Mouse (Mus musculus) lung, embryonic 14.5 days (tissue): ENCODE results near the gene Pgp. TPM values are rescaled to one million over a fixed set of nuclear protein-coding genes. Genes with fewer than 3 reads are reported as not detected.

Experiments
- ATAC-seq: fragments of 200-750 bp; cut with Nextera tagmentation; 2 replicates; pipeline ENCODE4 v1.8.0; 2017; ENCODE audit warnings: mild to moderate bottlenecking, moderate TSS enrichment, moderate library complexity; ENCODE audit not compliant: insufficient read depth
- DNase-seq: peaks from one replicate; pipeline ENCODE4 v3.0.0-alpha.2; 2015
- H3K27ac ChIP-seq: fragments of 300-500 bp; sonication (generic); 2 replicates; pipeline ENCODE4 v1.5.1; 2014; ENCODE audit warnings: low read depth, mild to moderate bottlenecking, moderate library complexity
- H3K27me3 ChIP-seq: fragments of 300-500 bp; sonication (generic); 2 replicates; pipeline ENCODE4 v1.6.1; 2014; ENCODE audit warnings: low read length, control low read depth; ENCODE audit not compliant: insufficient read depth
- H3K36me3 ChIP-seq: fragments of 300-500 bp; sonication (generic); 2 replicates; pipeline ENCODE4 v1.6.1; 2014; ENCODE audit warnings: control low read depth; ENCODE audit not compliant: insufficient read depth
- H3K4me1 ChIP-seq: fragments of 300-500 bp; sonication (generic); 2 replicates; pipeline ENCODE4 v1.6.1; 2014; ENCODE audit warnings: antibody characterized with exemption, control low read depth; ENCODE audit not compliant: insufficient read depth
- H3K4me2 ChIP-seq: fragments of 300-500 bp; sonication (generic); 2 replicates; pipeline ENCODE4 v1.6.1; 2014; ENCODE audit warnings: mild to moderate bottlenecking
- H3K4me3 ChIP-seq: fragments of 300-500 bp; sonication (generic); 2 replicates; pipeline ENCODE4 v1.5.1; 2014; ENCODE audit warnings: low read depth, low read length
- H3K9ac ChIP-seq: fragments of 300-500 bp; sonication (generic); 2 replicates; pipeline ENCODE4 v1.6.1; 2014
- H3K9me3 ChIP-seq: fragments of 300-500 bp; sonication (generic); 2 replicates; pipeline ENCODE4 v1.6.1; 2016; ENCODE audit warnings: low read depth, low read length, control low read depth
- CTCF ChIP-seq: IDR thresholded peaks from 2 replicates; pipeline ENCODE4 v1.5.1; 2016; ENCODE audit warnings: antibody characterized with exemption, low read depth
- WGBS: fragments of 180-500 bp; shearing (Covaris S2); extraction: QIAGEN DNeasy Blood & Tissue Kit; methylation state at CpG from one replicate; pipeline ENCODE4 v1.1.7; 2014; 5-methylcytosine and 5-hydroxymethylcytosine counted together
- polyA plus RNA-seq: library from polyadenylated mRNA; unstranded; fragments of >200 nt; fragmentation: Nextera tagmentation; extraction: Ambion mirVana; gene quantifications from 2 replicates; pipeline ENCODE4 v1.2.1, GENCODE M21; 2014

Gene Pgp
- polyA plus RNA-seq, 1 experiment from 2014 or later = 60.2 TPM

DNA sequence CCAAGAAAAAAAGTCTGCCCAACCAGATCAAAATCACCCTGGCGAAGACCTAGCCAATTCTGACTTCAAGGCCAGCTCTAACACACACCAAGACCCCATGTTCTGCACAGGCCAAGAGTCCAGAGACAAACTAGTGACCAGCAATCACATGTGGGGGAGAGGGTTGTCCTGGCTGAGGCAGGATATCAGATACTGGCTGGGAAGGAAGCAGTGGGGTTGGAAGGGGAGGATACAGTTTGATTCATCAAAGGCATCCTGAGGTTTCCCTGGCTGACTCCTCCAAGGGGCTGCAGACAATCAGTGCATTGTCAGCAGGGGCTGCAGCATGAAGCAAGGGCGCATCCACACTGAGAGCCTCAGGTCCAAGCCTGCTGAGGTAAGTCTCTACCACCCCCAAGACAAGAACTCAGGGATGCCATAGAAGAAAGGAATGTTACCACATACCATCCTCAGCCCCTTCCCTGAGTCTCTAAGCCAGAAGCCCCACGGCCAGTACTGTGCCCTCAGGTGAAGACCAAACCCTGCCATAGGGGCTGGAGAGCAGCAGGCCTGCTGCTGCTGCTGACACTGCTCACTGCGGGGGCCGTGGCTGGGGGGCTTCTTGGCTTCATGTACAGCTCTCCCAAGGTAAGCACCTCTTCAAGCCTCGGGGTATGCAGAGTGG is 3.6 kb downstream of the Pgp start, which contains the start of gene Bricd5:
Gene Bricd5, plus strand, starts transcription at position 273 of the 664 bp plus-strand sequence.
- Histone ChIP-seq H3K36me3 (peaks cover 45% of the 10 kb centered on the region), H3K4me2 (peak within 1 kb of the TSS; percentile 98; the same call in 1 of the 2 replicates), H3K9ac (0 out of 2 replicates have a peak within 1 kb of the TSS, but pooled peaks have one; percentile 15), H3K27me3 (no peaks in the 10 kb centered on the region), H3K4me3 (no peak within 1 kb of the TSS), H3K27ac (no peak within 1 kb of the TSS), H3K4me1 (peaks cover 11% of the 10 kb centered on the region), H3K9me3 (no peaks in the 10 kb centered on the region)
- ATAC-seq (no peak), DNase-seq (no peak)
- 76% methylated on average over 6 of the region's 6 CpGs for WGBS
- no peak for TF ChIP-seq CTCF

DNA sequence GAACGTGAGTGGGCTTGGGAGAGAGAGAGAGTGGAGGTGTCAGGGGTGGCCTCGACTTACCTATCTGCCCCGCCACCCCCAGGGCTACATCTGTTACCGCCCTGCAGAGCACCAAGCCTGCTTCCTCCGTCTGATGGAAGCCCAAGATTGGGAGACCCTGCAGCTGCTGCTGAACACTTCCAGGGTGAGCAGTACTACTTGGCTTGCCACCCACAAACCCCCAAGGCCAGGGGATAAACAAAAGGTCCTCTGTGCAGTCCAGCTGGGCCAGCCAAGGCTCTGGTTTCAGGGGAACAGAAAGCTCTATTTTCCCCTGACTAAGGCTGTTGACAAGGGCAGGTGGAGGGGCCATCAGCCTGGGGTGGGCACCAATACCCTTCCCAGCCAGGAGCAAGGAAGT is 4.4 kb downstream of the Pgp start:
- 79% methylated on average over 5 of the region's 5 CpGs for WGBS
- H3K9ac ChIP-seq = no peak overlapping the region
- ATAC-seq (no peak), DNase-seq (no peak)
- no peak overlapping the region for H3K4me3 ChIP-seq
- H3K27ac ChIP-seq = no peak overlapping the region
- H3K36me3 ChIP-seq = peaks cover 45% of the 10 kb centered on the region
- peaks cover 11% of the 10 kb centered on the region for H3K4me1 ChIP-seq
- no peak overlapping the region for H3K4me2 ChIP-seq
- H3K9me3 ChIP-seq = no peaks in the 10 kb centered on the region
- H3K27me3 ChIP-seq = no peaks in the 10 kb centered on the region
- no peak for TF ChIP-seq CTCF

DNA sequence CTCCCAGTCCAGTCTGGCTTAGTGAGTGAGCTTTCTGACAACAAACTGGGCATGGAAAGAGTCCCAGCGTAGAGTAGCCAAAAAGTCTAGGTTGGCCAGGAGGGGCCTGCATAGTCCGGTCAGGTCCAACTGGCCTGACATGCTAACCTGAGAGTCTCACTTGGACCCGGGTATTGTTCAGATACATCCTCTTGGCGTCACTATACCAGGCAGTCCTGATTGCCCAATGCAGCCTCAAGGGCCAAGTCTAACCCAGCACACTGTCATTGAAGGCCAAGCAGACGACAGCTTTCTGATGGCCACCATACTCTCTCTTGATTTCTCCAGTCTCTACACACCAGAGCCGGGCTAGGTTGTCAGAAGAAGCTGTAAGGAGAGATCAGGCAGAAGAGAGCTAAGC is 5.4 kb downstream of the Pgp start:
- H3K9me3 ChIP-seq = no peaks in the 10 kb centered on the region
- H3K27me3 ChIP-seq = no peaks in the 10 kb centered on the region
- ATAC-seq = no peak
- no peak for TF ChIP-seq CTCF
- DNase-seq = no peak
- 94% methylated on average over 6 of the region's 6 CpGs for WGBS
- H3K4me3 ChIP-seq = no peak overlapping the region
- H3K9ac ChIP-seq = no peak overlapping the region
- H3K4me2 ChIP-seq = no peak overlapping the region
- H3K36me3 ChIP-seq = peaks cover 45% of the 10 kb centered on the region
- peaks cover 14% of the 10 kb centered on the region for H3K4me1 ChIP-seq
- H3K27ac ChIP-seq = no peak overlapping the region

DNA sequence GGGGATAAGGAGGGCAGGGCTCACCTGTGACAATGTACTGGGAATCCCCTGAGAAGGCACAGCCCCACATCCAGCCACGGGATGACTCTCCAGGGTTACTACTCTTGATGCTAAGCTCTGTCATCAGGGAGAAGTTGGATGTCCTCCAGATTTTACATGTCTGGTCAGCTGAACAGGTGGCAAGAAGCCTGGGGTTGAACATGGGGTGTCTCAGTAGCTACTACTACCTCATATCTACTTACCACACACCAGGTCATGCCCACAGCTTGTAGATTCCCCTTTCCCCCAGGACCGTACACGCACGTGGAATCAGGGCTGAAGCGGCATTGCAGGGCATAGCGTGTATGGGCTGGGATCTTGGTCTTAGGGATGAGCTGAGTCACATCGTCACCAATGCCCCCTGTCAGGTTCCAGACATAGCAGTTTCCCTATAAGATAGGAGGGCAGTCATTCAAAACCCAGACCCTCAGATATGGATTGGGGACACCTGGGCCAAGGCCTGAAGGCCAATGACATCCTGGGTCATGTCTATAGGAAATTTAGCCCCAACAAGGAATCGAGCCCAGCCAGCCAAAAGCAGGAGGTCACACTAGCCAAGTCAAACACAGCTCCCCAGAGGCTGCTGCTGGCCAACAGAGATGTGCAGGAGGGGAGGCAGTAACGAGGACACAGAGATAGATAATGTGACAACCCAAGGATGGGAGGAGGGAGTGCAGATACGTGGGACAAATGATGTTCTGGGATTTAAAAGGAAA is 6.0 kb downstream of the Pgp start:
- 89% methylated on average over 10 of the region's 10 CpGs for WGBS
- H3K9me3 ChIP-seq = no peaks in the 10 kb centered on the region
- no peak overlapping the region for H3K27ac ChIP-seq
- H3K36me3 ChIP-seq = peaks cover 45% of the 10 kb centered on the region
- no peak overlapping the region; the same call in 1 of the 2 replicates for H3K9ac ChIP-seq
- peaks cover 14% of the 10 kb centered on the region for H3K4me1 ChIP-seq
- no peak overlapping the region for H3K4me2 ChIP-seq
- TF ChIP-seq CTCF = no peak
- no peak for ATAC-seq
- no peak for DNase-seq
- H3K4me3 ChIP-seq = no peak overlapping the region
- no peaks in the 10 kb centered on the region for H3K27me3 ChIP-seq

DNA sequence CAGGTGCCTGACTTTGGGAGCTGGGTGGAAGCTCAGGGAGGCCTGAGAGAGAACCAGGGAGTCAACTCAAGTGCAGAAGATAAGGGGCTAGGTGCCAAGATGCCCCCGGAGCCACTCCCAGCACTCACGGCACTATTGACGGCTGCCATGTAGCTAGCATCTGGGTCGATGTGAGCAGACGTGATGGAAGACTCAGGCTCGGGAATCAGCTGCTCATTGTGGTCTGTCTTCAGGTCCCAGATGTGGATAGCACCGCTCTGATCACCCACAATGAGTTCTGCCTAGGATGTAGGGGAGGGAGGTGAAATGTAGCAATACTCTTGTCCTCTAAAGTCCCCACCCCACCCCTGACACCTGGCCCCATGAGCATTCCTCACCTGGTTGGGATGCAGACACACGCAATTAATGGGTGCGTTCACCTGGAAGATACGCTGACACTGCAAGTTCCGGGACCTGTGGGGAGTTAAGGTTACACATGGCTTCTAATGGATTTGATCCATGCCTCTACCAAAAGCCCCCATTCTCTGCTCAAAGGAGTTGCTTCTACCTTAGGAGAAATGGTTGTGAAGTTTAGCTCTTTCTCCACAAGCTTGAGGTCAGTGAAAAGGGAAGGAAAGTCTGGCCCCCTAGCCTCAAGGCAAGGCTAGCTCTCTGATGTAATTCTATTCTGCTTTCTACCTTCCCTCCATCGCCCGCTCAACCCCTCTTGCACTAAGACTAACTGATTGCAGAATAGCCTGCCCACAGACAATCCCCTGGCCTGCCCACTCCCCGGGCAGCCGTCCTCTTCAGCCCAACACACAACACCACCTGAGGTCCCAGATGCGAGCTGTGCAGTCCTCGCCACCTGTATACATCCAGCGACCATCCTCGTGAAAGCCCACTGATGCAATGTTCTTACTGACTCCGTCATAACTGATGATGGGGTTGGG is 7.1 kb downstream of the Pgp start:
- Histone ChIP-seq H3K4me1 (peaks cover 6% of the 10 kb centered on the region; the same call in 1 of the 2 replicates), H3K9me3 (no peaks in the 10 kb centered on the region), H3K9ac (peak overlapping the region; percentile 82), H3K27ac (no peak overlapping the region), H3K36me3 (peaks cover 40% of the 10 kb centered on the region), H3K4me3 (0 out of 2 replicates have a peak overlapping the region, but pooled peaks have one; percentile 73), H3K4me2 (peak overlapping the region; percentile 62), H3K27me3 (no peaks in the 10 kb centered on the region)
- no peak for ATAC-seq
- DNase-seq = no peak
- WGBS = 92% methylated on average over 20 of the region's 20 CpGs
- no peak for TF ChIP-seq CTCF

DNA sequence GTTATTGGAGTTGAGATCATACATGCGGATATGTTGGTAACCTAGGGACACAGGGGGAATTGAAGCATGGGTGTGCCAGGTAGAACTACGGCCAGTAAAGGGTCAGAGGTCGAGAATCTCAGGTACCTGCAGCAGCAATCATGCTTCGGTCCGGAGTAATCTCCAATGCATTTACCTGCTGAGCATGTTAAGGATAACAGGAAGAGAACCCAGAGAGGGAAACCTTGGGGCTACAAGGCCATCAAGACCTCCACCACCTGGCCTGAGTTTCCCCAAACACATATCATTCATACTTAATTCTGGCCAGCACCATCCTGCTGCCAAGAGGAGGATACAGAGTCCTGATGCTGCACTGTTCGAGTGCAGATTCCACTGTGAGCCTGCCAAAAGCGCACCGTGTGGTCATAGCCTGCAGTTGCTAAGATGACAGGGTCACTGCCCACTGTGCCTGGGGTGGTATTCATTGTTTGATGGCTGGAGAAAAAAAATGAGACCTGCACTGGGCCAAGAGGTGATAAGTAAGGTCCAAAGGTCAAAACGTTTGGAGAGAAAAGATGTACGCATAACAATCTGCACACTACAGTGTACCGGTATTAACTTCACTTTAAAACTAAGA is 7.9 kb downstream of the Pgp start:
- TF ChIP-seq CTCF = no peak
- Histone ChIP-seq H3K27me3 (no peaks in the 10 kb centered on the region), H3K9ac (peak overlapping the region; percentile 82), H3K4me1 (peaks cover 3% of the 10 kb centered on the region; the same call in 1 of the 2 replicates), H3K27ac (no peak overlapping the region), H3K36me3 (peaks cover 40% of the 10 kb centered on the region), H3K4me2 (peak overlapping the region; percentile 62), H3K4me3 (peak overlapping the region; percentile 73), H3K9me3 (no peaks in the 10 kb centered on the region)
- 40% methylated on average over 11 of the region's 11 CpGs for WGBS
- peak; percentile 30 for DNase-seq
- ATAC-seq = peak; percentile 42
